Mouse (Mus musculus) urinary bladder, postnatal 10 days (tissue): ENCODE results near the gene Oasl1.

Experiments used
- DNase-seq: peaks from one replicate; pipeline ENCODE4 v3.0.0; 2022; ENCODE audit warnings: low spot score

Oasl1 gene

DNA sequence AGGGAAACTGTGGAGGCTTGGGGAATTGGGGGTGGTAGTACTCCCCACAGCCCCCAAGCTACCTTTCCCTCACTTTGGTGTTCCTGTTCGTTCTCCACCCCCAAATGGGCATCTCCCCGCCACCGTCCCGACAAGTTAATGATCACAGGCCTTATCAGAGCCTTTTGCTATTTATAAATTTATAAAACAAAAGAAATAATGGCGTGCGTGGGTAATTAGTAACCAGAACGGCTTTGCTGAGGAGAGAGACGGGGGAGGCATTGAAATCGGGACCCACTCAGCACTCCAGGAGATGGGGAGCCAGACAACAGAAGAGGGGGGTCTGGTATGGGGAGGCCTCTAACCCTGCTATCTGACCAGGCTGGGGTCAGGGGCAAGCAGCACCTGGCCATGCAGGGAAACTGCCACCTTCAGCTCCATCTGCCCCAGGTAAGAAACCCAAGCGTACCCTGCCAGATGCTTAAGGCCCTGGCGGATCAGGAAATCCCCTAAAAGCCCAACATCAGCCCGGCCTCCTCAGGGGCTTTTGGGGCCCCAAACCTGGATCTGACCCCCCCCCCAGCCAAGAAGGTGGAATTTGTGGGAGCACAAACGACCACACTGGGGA is 46.7 kb downstream of the Oasl1 start:
- DNase-seq = no peak

- DNase-seq = no peak
Observed at GRCm38 (mm10) chr5:114970824-114971227, 47.8 kb downstream of the Oasl1 start, which contains the start of gene Hnf1a. Hnf1a (minus strand) TSS chr5:114971094.

DNA sequence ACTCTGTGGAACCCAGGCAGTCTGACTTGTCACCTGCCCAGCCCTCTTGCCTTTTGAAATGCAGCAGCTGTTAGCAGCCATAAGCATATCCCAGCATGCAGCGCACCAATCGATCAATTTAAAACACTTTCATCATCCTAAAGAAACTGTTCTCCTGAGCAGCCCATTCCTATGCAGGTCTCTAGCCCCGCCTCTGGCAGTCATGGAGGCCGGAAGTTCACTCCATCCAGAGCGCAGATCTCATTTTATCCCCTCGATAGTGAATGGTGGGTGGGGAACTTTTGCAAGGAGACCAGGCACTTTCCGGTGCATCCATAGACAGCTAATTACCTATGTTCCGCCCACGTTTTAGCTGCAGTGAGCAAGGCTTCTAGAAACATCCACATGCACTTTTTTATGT is 49.2 kb downstream of the Oasl1 start:
- DNase-seq = no peak

DNA sequence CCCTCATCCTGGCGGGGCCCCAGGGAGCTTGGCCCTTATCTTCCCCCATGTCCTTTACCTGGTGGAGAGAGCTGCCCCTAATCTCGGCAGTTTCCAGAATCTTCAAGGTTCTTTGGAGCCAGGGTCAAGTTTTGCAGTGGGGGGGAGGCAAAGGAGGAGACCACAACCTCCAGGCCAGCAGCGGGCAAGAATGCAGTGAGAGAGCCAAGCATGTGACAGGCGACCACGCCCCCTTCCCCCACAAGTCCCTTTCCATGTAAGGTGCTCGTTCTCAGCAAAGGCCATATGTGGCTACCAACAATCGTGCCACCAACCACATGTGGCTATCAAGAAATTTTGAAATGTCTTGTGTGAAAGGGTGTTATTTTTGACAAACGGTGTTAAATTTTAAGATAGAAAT is 50.1 kb downstream of the Oasl1 start:
- no peak for DNase-seq

GRCm38 (mm10) chr5:114976935-114977334 is 53.9 kb downstream of the Oasl1 start:
- no peak for DNase-seq

GRCm38 (mm10) chr5:114978473-114978872 is 55.4 kb downstream of the Oasl1 start:
- no peak for DNase-seq

- DNase-seq = no peak
Observed at GRCm38 (mm10) chr5:114978888-114979249, 55.8 kb downstream of the Oasl1 start.

DNA sequence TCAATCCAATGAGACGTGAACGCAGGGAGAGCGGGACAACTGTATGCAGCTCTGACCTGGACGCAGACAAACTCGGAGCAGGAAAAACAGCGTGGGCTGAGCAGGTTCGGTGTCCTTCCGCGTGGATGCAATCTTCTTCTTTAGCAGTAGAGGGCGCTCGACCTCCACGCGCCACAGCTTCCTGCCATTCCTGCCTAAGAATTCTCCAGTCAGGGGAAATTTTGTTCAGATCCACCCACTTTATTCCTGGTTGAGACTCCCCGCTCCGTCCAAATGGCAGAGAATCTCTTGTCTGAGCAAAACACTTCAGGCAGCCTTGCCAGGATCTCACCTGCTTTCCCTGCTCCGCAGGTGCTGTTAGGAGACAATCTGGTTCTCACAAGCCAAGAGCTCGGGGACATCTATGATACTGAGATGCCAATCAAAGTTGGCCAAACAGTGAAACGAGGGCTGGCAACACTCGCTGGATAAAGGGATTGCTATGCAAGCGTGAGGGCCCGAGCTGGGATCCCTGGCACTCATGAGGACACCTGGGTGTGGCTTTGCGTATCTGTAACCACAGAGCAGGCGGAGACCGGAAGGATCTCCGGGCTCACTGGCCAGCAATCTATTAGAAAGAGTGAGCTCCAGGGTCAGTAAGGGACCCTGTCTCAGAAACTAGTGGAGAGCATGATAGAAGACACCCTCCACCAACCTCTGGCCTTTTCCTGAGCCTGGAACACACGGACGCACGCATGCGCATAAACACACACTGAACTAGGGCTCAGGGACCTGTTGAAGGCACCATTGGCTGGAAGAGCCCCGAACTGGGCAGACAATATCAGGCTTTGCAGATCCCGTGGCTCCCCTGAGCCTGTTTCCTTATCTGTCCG is 56.4 kb downstream of the Oasl1 start:
- DNase-seq = no peak

- no peak for DNase-seq
Observed at GRCm38 (mm10) chr5:114980122-114980748, 57.2 kb downstream of the Oasl1 start.

DNA sequence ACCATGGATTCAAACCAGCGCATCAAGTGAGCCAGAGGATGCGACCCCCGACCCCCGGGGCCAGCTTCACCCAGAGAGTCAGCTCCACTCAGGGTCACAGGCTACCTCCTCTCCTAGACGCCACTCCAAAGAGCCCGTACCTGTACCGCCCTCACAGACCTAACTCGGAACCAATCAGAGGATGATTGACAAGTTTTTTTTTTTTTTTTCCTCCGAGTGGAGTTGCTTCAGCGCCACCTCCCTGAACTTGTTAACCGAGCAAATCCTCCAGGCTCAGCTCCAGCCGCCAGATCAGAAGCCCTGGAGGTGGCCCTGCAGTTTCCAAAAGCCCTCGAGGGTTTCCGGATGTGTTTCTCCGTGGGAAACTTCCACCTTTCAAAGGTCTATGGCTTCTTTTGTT is 59.0 kb downstream of the Oasl1 start:
- peak; percentile 4 for DNase-seq

DNA sequence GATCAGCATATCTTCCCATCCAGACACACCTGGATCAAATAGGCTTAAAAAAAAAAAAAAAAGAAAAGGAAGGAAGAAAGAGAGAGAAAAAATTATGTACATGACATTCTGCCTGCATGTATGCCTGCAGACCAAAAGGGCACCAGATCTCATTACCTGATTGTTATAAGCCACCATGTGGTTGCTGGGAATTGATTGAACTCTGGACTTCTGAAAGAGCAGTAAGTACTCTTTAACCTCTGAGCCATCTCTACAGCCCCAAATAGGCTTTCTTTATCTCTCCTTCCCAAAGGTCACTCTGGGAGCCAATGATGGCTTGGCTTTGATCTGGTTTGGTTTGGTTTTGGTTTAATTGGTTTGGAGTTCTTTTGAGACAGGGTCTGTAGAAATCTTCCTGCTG is 62.0 kb downstream of the Oasl1 start:
- DNase-seq = no peak
